In the genomic region with DNA sequence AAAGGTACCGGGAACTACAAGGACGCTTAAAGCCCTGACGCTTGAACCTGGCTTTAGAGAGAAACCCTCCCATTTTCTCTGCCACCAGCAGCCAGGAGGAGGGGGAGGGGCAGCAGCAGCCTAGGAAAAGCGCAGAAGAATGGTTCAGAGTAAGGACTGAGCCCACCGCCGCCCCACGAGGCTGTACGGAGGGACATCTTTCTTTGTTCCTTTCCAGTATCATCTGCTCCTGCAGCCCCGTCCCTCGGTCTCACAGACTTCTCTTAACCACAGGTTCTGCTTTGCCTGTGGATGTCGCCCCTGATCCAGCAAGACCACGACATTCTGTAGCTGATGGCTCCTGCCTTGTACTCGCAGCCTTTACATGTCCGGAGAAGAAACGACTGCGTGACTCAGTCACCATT, we compare ENCODE assay signal across 8 mouse cellular contexts. TPM values are rescaled to one million over a fixed set of nuclear protein-coding genes. Genes with fewer than 3 reads are reported as not detected.
DNase-seq lines count a peak whose midpoint lies in the region; ATAC-seq and TF ChIP-seq lines count a peak whose summit lies in the region.

No protein-coding gene starts in this region.

- 0 out of 2 replicates have a peak overlapping the region, but pooled peaks have one; percentile 30 for H3K9ac ChIP-seq in limb, embryonic 11.5 days (ENCODE audit: low read length)
- peak overlapping the region; percentile 71 for H3K9ac ChIP-seq in midbrain, embryonic 15.5 days

- no peaks in the 10 kb centered on the region for H3K36me3 ChIP-seq in limb, embryonic 11.5 days (ENCODE audit: control insufficient read depth, insufficient read depth, low read length)
- no peaks in the 10 kb centered on the region for H3K36me3 ChIP-seq in midbrain, embryonic 15.5 days (replicated peaks)

- no peaks in the 10 kb centered on the region for H3K27me3 ChIP-seq in limb, embryonic 11.5 days (ENCODE audit: control insufficient read depth, insufficient read depth, low read length)
- H3K27me3 ChIP-seq in midbrain, embryonic 15.5 days (replicated peaks), result no peaks in the 10 kb centered on the region

- H3K4me3 ChIP-seq in gastrocnemius, adult 2 months, result peak overlapping the region; percentile 68
- peak overlapping the region; percentile 28 for H3K4me3 ChIP-seq in limb, embryonic 11.5 days (ENCODE audit: low read depth, low read length)
- H3K4me3 ChIP-seq in midbrain, embryonic 15.5 days, result peak overlapping the region; percentile 50

- H3K4me1 ChIP-seq in limb, embryonic 11.5 days (ENCODE audit: control insufficient read depth, insufficient read depth, low read length), result no peaks in the 10 kb centered on the region
- peaks cover 13% of the 10 kb centered on the region for H3K4me1 ChIP-seq in midbrain, embryonic 15.5 days

- no peaks in the 10 kb centered on the region for H3K9me3 ChIP-seq in limb, embryonic 11.5 days (ENCODE audit: control insufficient read depth, low read length)
- no peaks in the 10 kb centered on the region for H3K9me3 ChIP-seq in midbrain, embryonic 15.5 days

- DNase-seq in gastrocnemius, adult 2 months, result peak; percentile 25
- DNase-seq in gastrocnemius, postnatal 25 days, result no peak
- peak; percentile 45 for DNase-seq in thymus, postnatal 14 days
- no peak for DNase-seq in thymus, adult 18-20 months
- DNase-seq in forelimb bud, embryonic 11.5 days (ENCODE audit: low read depth, low spot score), result peak; percentile 36
- peak; percentile 69 for DNase-seq in limb, embryonic 11.5 days (ENCODE audit: low spot score)

- peak overlapping the region; percentile 79 for H3K4me2 ChIP-seq in limb, embryonic 11.5 days (ENCODE audit: low read depth, severe bottlenecking)
- peak overlapping the region; percentile 93 for H3K4me2 ChIP-seq in midbrain, embryonic 15.5 days

- intact Hi-C loops in gastrocnemius, adult 2 months (cut with DNase I), result loop anchor here (2.0 kb wide), 1 partner anchor 410 kb away; no protein-coding TSS in a partner anchor

- peak; percentile 11; the same call in 1 of the 2 replicates for ATAC-seq in limb, embryonic 11.5 days (ENCODE audit: insufficient number of reproducible peaks, low FRiP score, low TSS enrichment, low read depth)
- ATAC-seq in midbrain, embryonic 15.5 days (replicated peaks), result peak; percentile 81
- no peak for ATAC-seq in erythroid progenitor cell, adult 5-6 weeks (replicated peaks; ENCODE audit: low FRiP score, poor library complexity, severe bottlenecking)

- WGBS in limb, embryonic 11.5 days, result 3% methylated on average over 16 of the region's 16 CpGs
- WGBS in midbrain, embryonic 15.5 days, result under 1% methylated on average over 16 of the region's 16 CpGs

- TF ChIP-seq CTCF in gastrocnemius, adult 2 months (IDR thresholded peaks at IDR 0.05), result no peak

- H3K27ac ChIP-seq in gastrocnemius, adult 2 months, result no peak overlapping the region
- H3K27ac ChIP-seq in limb, embryonic 11.5 days (replicated peaks; ENCODE audit: low read depth, low read length), result no peak overlapping the region
- H3K27ac ChIP-seq in midbrain, embryonic 15.5 days, result peak overlapping the region; percentile 89

RNA-seq across cellular contexts. Expression of gene Zap70, which starts 23.6 kb away (rescaled TPM):
- under 1 TPM in 1 of 2 experiments, not detected in 1; 0.84 TPM for total RNA-seq in gastrocnemius, adult 2 months (2021)
- total RNA-seq in gastrocnemius, postnatal 25 days (2021), result under 1 TPM; 0.24 to 0.28 TPM
- 0.17 and 0.32 TPM in 2 replicates for polyA plus RNA-seq in limb, embryonic 11.5 days (2014; fragmentation: Nextera tagmentation; extraction: Ambion mirVana)
- polyA plus RNA-seq in midbrain, embryonic 15.5 days (2015; fragmentation: Nextera tagmentation; extraction: Ambion mirVana), result 1.8 and 2.7 TPM in 2 replicates
- total RNA-seq in erythroid progenitor cell, adult 5-6 weeks (2015; ENCODE audit: low replicate concordance), result 0.72 TPM in 1 of 2 replicates, not detected in the other
- 0.23 and 0.64 TPM in 2 replicates for total RNA-seq in erythroid progenitor cell, adult 5-6 weeks (2017; ENCODE audit: low replicate concordance)

Comparison
In these comparisons a context has a peak if more than half of its experiments do, and no peak if none do; other contexts are left out.
1. DNase-seq: peak in gastrocnemius, adult 2 months (single experiment), thymus, postnatal 14 days (single experiment), forelimb bud, embryonic 11.5 days (single experiment) and limb, embryonic 11.5 days (single experiment); none in gastrocnemius, postnatal 25 days (single experiment) and thymus, adult 18-20 months (0 of 2).
2. Peak in every context shown above with its lines, with median percentiles within 50 percentile points of each other: H3K4me3 ChIP-seq.